Mouse (Mus musculus): ENCODE measurements around the gene C1qb. TPM values are rescaled to one million over a fixed set of nuclear protein-coding genes. Genes with fewer than 3 reads are reported as not detected.

Gene C1qb
- total RNA-seq (2023) = 1 to 10 TPM; 2.1 to 3.6 TPM

GRCm38 (mm10) chr4:136886101-136886500 is at the start of gene C1qb:
Gene C1qb (minus strand): TSS chr4:136886187.

GRCm38 (mm10) chr4:136898637-136899036 is 12.7 kb upstream of the C1qb start, which contains the start of gene C1qa:
Gene C1qa (minus strand): TSS chr4:136898803.

GRCm38 (mm10) chr4:136892811-136893210 is 6.8 kb upstream of the C1qb start, which contains the start of gene C1qc:
Gene C1qc (minus strand): TSS chr4:136893065.

GRCm38 (mm10) chr4:136835621-136836386 is 50.2 kb downstream of the C1qb start, which contains the start of gene Ephb2:
Gene Ephb2 (minus strand): TSS chr4:136835988.

Other genes starting within 250 kb of the C1qb start
- gene Ephb2, start 50.2 kb downstream of the C1qb start, total RNA-seq (2023) = under 1 TPM in 1 of 2 experiments, not detected in 1; 0.33 TPM
- gene C1qc, start 6.9 kb upstream of the C1qb start, total RNA-seq (2023) = 1 to 10 TPM; 3.0 to 3.3 TPM
- 1 to 10 TPM; 2.8 to 3.2 TPM for gene C1qa, start 12.6 kb upstream of the C1qb start, total RNA-seq (2023)
- gene Epha8, start 70.6 kb upstream of the C1qb start, total RNA-seq (2023) = under 1 TPM in 1 of 2 experiments, not detected in 1; 0.11 TPM
- gene Zbtb40, start 162.6 kb upstream of the C1qb start, total RNA-seq (2023) = 1 to 10 TPM; 7.4 to 8.6 TPM

Data from neutrophil, adult 59 days (primary cell).